Mouse (Mus musculus): ENCODE measurements around the gene Slc22a21.

The Slc22a21 gene

DNA sequence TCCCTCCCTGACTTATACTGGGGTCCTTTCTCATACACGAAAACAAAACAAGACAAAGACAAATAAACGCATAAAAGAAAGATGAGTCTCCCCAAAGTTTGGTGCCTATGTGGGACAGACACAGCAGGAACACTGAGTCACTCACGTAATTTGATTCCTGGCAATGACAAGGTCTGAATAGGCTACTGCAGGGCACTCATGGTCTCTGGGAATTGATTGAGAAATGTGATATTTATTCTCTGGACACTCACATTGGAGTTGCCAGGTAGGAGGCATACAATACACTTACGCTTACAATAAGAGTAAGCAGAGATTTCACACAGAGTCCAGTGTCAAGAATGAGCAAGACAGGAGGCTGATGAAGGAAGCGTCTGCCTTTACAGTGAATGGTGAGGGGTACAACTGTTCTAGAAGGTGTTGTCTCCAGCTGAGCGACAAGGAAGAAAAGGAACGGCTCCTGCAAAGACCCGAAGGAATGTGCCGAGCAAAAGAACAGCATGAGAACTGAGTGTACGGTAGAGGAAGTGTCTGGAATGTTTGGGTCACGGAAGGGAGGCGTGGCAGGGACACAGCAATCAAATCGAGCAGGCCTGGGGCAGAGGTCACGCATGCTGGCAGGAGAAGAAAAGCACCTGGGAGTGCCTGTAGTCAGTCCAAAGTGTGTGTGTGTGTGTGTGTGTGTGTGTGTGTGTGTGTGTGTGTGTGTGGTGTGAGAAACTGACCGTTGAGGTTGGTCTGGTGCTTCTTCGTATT lies 76.2 kb downstream of the Slc22a21 start:
- no peak for DNase-seq (ENCODE audit: low read depth)

DNA sequence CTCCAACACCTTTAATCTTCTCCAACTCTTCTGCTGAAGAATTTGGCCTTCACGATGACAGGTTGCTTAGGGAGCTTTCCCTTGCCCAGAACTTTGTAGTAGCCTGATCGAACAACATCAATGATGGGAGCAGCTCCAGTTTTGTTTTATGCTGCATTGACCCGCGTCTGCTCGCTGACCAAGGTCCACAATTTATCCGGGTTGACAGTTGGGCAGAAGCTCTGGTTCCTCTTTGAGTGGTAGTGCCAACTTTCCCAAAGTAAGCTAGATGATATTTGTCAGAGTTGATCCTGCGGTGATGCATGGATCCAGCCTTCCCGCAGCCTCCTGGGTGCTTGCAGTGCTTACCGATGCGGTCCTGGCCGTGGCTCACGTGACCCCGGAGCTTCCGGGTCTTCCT lies 77.4 kb downstream of the Slc22a21 start:
- no peak for DNase-seq (ENCODE audit: low read depth)

DNA sequence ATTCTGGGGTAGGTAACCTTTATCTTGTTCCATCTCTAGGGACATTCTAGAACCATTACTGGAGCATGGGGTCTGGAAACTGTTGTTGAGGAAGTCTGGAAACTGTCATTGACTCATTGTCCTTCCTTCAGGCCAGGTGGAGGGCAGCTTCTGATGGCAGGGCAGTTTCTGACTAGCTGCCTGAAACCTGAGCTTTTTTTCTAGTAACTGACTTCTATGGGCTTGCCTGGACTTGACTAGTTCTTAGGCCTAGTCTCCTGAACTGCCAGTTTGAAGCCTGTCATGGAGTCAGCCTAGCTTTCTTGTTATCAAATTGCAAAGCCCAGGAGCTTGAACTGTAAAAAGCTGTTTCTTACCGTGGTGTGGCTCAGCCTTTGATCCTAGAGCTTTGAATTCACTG lies 79.1 kb downstream of the Slc22a21 start:
- DNase-seq (ENCODE audit: low read depth), result peak; percentile 15

DNA sequence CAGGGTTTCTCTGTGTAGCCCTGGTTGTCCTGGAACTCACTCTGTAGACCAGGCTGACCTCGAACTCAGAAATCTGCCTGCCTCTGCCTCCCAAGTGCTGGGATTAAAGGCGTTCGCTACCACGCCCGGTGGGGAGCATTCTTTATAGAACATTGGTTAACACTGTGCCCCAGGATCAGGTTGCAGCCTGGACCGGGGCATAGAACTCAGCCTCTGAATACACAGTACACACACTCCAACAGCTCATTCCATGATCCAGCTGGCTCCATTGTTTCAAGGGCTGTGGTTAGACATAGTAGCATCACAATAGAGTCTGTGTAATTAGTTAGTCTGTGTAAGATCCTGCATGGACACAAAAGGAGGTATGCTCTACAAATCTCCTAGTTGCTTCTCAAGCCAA lies 80.2 kb downstream of the Slc22a21 start:
- no peak for DNase-seq (ENCODE audit: low read depth)
